Mouse (Mus musculus): Measurements from ENCODE around the gene Loxl4.

The Loxl4 gene

GRCm38 (mm10) chr19:42566283-42567019, 46.2 kb downstream of the Loxl4 start:
- DNase-seq (ENCODE audit: low read depth, low spot score), result no peak

- no peak for DNase-seq (ENCODE audit: low read depth, low spot score)
Observed at GRCm38 (mm10) chr19:42563726-42564270, 48.8 kb downstream of the Loxl4 start.

GRCm38 (mm10) chr19:42562981-42563380, 49.6 kb downstream of the Loxl4 start:
- DNase-seq (ENCODE audit: low read depth, low spot score), result no peak

GRCm38 (mm10) chr19:42561991-42562390, 50.6 kb downstream of the Loxl4 start:
- DNase-seq (ENCODE audit: low read depth, low spot score), result no peak

- DNase-seq (ENCODE audit: low read depth, low spot score), result no peak
Observed at GRCm38 (mm10) chr19:42558701-42559100, 53.9 kb downstream of the Loxl4 start.

All from CD4-positive, CD25-positive, alpha-beta regulatory T cell, adult 2 months (primary cell).